Mouse (Mus musculus): ENCODE results near the gene Fsip1. TPM values are rescaled to one million over a fixed set of nuclear protein-coding genes. Genes with fewer than 3 reads are reported as not detected.

Fsip1 gene
- polyA plus RNA-seq, 1 experiment from 2014 or later: 3.4 TPM

GRCm38 (mm10) chr2:118084693-118085092 is 172.1 kb downstream of the Fsip1 start:
- H3K4me1 ChIP-seq (ENCODE audit: control insufficient read depth, insufficient read depth, low read length): no peaks in the 10 kb centered on the region
- WGBS: 79% methylated on average over 3 of the region's 3 CpGs
- H3K27me3 ChIP-seq (ENCODE audit: control insufficient read depth, insufficient read depth, low read length): no peaks in the 10 kb centered on the region
- H3K9me3 ChIP-seq (ENCODE audit: control insufficient read depth, low read length): no peaks in the 10 kb centered on the region
- no peak for ATAC-seq (ENCODE audit: low read depth)
- H3K4me3 ChIP-seq (ENCODE audit: low read depth, low read length): no peak overlapping the region
- no peaks in the 10 kb centered on the region for H3K36me3 ChIP-seq (ENCODE audit: control insufficient read depth, insufficient read depth, low read length)
- no peak overlapping the region for H3K4me2 ChIP-seq (ENCODE audit: low read depth, low read length)
- no peak overlapping the region for H3K9ac ChIP-seq (replicated peaks; ENCODE audit: low read depth, low read length)
- no peak overlapping the region for H3K27ac ChIP-seq (ENCODE audit: low read depth, low read length)

- no peaks in the 10 kb centered on the region for H3K27me3 ChIP-seq (ENCODE audit: control insufficient read depth, insufficient read depth, low read length)
- ATAC-seq (ENCODE audit: low read depth): no peak
- H3K4me3 ChIP-seq (ENCODE audit: low read depth, low read length): no peak overlapping the region
- no peaks in the 10 kb centered on the region for H3K4me1 ChIP-seq (ENCODE audit: control insufficient read depth, insufficient read depth, low read length)
- no peaks in the 10 kb centered on the region for H3K9me3 ChIP-seq (ENCODE audit: control insufficient read depth, low read length)
- 90% methylated on average over 6 of the region's 6 CpGs for WGBS
- no peak overlapping the region for H3K27ac ChIP-seq (ENCODE audit: low read depth, low read length)
- no peaks in the 10 kb centered on the region for H3K36me3 ChIP-seq (ENCODE audit: control insufficient read depth, insufficient read depth, low read length)
- H3K9ac ChIP-seq (replicated peaks; ENCODE audit: low read depth, low read length): no peak overlapping the region
- H3K4me2 ChIP-seq (ENCODE audit: low read depth, low read length): no peak overlapping the region
Observed at GRCm38 (mm10) chr2:118083652-118084051, 173.1 kb downstream of the Fsip1 start.

DNA sequence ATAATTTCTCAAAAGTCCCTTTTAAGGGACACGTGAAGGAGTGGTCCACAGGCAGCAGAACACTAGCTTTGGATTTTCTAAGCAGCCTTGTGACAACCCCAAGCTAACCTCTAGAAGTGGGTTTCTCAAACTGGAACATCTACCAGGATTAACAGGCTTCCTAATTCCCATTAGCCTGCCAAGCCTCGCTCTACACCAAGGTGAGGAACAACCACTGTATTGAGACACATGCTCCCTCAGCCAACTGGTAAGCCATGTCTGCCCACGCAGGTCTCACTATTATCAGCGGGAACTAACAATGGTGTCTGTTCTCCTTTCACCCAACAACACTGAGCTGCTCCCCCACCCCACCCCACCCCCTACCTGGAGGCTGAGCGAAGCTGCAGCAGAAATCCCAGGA is 175.2 kb downstream of the Fsip1 start:
- Histone ChIP-seq H3K27me3 (ENCODE audit: control insufficient read depth, insufficient read depth, low read length) (no peaks in the 10 kb centered on the region), H3K9ac (replicated peaks; ENCODE audit: low read depth, low read length) (no peak overlapping the region), H3K4me2 (ENCODE audit: low read depth, low read length) (no peak overlapping the region), H3K9me3 (ENCODE audit: control insufficient read depth, low read length) (no peaks in the 10 kb centered on the region), H3K27ac (ENCODE audit: low read depth, low read length) (no peak overlapping the region), H3K4me1 (ENCODE audit: control insufficient read depth, insufficient read depth, low read length) (no peaks in the 10 kb centered on the region), H3K4me3 (ENCODE audit: low read depth, low read length) (no peak overlapping the region), H3K36me3 (ENCODE audit: control insufficient read depth, insufficient read depth, low read length) (no peaks in the 10 kb centered on the region)
- ATAC-seq (ENCODE audit: low read depth): no peak
- WGBS: 85% methylated on average over 5 of the region's 5 CpGs

Small RNAs within 50 kb of the gene (microRNA-seq; reads per million reads assigned to microRNA genes)
- gene Gm22800: not detected

Other genes with a start within 250 kb of the Fsip1 start
- gene Thbs1, start 145.1 kb downstream of the Fsip1 start, polyA plus RNA-seq (2014; fragmentation: Nextera tagmentation; extraction: Ambion mirVana): 4.5 and 4.9 TPM in 2 replicates
- gene Gpr176, start 116.5 kb upstream of the Fsip1 start, polyA plus RNA-seq (2014; fragmentation: Nextera tagmentation; extraction: Ambion mirVana): 7.9 and 8.2 TPM in 2 replicates
- 10.1 and 10.4 TPM in 2 replicates for gene Eif2ak4, start 131.7 kb upstream of the Fsip1 start, polyA plus RNA-seq (2014; fragmentation: Nextera tagmentation; extraction: Ambion mirVana)
- 331 and 342 TPM in 2 replicates for gene Srp14, start 222.7 kb upstream of the Fsip1 start, polyA plus RNA-seq (2014; fragmentation: Nextera tagmentation; extraction: Ambion mirVana)

All from neural tube, embryonic 14.5 days (tissue).